Mouse (Mus musculus) left cerebral cortex, adult 18-20 months (tissue): Measurements from ENCODE around the gene Lin7a. TPM values are rescaled to one million over a fixed set of nuclear protein-coding genes. Genes with fewer than 3 reads are reported as not detected.
A peak's percentile ranks its signal among the peaks of the same experiment; 100 is the strongest.

Experiments used
- DNase-seq, 2 experiments: peaks; one replicate each; pipeline ENCODE4 v3.0.0; 2021 to 2022; ENCODE audit warnings: low spot score in 2 of 2, mixed read lengths in 1 of 2
- total RNA-seq, 2 experiments: library from RNA; stranded (reverse); gene quantifications; 2 replicates each; pipeline ENCODE4 v1.2.3; 2021

Gene Lin7a
- total RNA-seq, 2 experiments from 2014 or later: 56.0 to 57.7 TPM

DNA sequence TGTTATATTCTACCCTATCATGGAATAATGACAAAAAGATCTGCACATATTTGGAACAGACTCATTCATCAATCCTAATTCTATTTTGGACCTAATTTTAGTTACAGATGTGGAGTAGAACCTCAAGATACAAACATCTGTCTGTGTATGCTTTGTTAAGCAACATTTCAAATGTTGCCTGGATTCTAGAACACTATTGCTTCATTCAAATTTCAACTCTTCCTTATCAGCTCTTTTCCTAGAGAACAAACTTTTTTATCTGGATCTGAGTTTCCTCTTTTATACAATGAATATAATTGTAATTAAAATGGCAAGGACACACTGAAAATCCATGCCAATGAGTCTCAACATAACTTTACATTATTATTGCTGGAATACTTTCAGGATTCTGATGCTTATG, 43.8 kb downstream of the Lin7a start:
- DNase-seq: no peak

DNA sequence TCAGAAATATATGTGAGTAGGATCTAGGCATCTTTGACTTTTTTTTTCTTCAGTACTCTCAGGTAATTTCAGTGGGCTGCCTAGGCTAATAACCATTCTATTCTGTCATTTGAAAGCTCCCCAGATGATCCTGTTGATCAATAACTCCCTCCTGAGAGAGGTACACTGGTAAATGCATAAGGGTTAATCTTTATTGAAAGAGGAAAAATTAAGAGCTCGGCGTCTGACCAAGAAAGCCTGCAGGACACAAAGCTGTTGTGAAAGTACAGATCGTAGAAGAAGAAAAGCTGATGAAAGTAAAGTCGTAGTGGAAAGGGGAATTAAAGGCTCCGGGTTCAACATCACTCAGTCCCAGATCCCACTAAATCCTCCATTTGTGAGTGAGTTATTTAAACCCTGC, 44.2 kb downstream of the Lin7a start:
- DNase-seq: no peak

DNA sequence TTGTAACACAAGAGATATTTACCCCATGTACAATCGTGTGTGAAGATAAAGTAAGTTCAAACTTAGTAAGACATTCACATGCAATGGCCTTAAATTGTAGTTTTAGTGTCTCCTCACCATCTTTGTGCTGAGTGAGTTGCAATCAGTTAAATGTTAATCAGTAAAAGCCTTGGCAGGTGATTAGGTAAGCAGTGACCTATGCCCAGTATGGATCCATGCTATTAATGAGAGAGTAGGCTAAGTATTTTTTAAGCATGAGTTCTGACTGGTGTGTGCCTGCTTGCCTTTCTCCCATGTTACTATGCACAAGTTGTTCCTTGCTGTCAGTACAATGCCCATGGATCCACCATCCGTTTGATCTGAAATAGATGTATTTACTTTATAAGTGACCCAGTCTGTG, 44.6 kb downstream of the Lin7a start:
- DNase-seq: no peak

DNA sequence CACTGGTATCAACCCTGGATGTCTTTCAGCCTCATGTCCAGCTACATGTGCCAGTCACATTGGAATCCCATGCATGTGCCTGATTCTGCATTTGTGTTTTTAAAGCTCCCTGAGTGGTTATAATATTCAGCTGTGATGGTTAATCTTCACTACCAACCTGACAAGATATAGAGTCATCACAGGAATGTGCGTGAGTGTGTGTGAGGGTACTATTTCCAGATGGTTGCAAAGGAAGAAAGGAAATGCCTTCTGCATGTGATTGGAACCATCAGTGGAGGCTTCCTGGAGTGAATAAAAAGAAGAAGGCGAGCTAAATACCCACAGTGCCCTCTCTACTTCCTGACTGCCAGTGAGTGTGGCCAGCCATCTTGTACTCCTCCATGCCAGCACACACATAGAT, 48.2 kb downstream of the Lin7a start:
- no peak for DNase-seq

DNA sequence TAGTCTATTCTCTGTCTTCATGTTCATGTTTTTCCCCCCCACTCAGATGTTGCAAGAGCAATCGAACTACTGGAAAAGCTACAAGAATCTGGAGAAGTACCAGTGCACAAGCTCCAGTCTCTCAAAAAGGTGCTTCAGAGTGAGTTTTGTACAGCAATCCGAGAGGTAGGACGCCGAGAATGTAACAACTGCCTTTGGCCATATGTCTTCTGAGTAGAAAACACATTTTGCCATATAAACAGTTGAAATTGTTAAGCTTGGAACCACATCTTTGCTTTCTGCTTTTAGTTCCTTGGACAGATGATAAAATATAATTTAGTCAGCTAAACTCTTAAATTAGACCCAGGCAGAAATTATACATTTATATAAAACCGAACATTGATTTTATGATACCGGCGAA, 52.4 kb downstream of the Lin7a start:
- no peak for DNase-seq

DNA sequence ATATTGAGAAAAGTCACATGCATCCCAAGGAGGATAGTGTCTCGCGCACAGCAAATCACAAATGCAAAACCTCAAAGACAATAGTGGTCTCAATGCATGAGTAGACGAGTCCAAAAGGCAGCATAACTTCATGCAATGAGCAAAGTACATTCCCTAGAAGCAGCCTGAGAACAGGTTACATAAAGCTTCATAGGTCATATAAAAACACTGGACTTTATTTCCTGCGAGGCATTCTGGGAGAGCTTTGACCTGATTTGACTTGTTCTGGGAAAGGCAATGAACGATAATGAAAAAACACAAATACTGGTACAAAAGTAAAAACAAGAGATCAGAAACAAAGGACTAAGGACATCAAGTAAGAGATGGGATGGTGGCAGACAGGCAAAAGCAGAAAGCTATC, 54.1 kb downstream of the Lin7a start:
- DNase-seq: no peak

DNA sequence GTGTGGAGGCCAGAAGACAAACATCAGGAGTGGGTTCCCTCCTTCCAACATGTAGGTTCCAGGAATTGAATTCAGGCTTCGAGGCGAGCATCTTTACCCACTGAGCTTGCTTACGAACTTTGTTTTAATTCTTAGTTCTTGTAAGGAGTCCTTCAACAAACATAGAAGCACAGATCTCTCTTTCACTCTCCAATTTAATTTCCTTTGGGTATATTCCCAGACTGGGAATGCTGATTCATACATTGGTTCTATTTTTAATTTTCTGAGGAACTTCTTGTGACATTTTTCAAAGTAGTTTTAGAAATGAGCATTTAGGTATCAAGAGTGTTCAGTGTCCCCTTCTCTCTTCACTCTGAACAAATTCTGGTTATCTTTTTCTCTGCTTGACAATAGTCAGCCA, 68.0 kb downstream of the Lin7a start:
- DNase-seq: no peak

DNA sequence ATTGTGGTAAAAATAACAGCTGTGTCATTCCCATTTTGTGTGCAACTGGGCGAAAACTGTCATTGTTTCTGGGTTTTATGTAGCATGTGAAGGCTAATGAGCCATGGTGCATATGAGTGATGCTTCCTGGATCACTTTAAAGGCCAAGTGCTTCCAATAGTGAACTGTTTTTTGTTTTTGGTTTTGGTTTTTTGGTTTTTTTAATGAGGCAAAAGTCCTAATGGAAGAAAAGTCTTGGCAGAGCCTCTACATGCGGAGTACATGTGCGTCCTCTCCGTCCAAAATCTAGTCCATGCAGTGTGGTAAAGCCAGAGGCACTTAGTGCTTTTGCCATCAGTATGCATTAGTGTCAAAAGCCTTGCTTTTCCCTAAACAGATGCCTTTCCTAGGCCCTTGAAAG, 69.7 kb downstream of the Lin7a start:
- no peak for DNase-seq

DNA sequence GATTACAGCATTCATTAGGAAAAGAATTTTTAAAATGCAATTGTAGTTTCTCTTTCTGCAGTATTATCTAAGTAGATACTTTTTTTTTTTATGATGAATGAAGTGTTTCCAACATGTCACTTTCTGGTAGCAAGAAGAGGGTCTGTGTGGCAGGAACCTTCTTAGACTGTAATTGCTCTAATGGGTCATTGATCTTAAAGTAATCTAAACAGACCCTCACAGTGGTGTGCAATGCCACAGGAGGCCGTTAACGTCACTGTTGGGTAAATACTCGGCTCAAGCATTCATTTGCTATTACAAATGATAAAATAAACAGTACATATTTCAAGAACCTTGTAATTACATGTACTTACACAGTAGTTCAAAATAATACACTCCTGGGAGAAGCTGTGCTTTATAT, 72.7 kb downstream of the Lin7a start:
- no peak for DNase-seq

DNA sequence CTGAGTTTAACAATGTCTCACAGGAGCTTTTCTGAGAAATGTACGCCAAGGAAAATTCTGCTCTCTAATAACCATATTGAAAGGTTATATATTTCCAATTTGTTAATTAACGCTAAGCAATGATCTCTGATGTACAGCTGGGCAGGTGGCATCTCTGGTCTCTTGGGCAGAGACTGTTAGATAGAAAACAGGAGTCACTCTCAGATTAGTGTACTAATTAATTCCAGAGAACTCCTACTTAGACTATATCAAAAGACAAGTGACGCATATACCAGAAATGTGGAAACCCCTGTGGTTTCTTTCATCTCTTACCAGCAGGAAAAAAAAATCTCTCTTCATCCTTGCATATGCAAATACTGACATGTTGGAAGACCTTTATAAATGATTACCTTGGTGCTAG, 76.4 kb downstream of the Lin7a start:
- DNase-seq: no peak

DNA sequence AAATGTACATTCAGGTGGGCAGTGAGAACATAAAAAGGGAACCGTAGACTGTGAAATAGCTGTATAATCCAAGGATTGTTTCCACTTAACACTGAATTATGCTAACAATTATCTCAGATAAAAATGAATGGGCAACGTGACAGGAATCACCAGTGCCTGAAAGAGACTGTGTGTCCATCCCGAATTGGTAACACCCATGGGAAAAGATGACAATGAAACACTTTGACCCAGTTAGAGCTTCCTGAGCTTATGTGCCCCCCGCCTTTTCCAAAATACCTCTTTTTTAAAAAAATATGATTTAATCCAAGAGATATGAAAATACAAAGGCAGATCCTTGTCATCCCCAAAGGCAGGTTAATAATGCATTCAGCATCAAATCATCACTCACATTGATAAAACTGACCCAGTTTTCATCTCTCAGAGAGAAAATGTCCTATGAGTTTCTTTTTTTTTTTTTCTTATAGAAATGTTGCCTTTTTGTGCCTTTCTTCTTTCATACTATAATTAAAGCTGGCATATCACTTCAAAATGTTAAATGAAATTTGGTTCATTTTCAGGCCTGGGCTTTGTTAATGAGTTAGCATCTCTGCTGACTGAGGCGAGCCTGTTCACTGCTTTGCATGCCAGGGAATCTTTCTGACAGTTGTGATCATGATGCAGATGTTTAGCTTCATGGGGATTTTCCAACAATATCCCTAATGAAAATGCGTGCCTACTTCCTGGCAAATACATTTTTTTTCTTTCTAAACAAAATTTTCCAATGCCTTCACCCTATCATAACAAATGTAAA, 80.4 kb downstream of the Lin7a start:
- no peak for DNase-seq

DNA sequence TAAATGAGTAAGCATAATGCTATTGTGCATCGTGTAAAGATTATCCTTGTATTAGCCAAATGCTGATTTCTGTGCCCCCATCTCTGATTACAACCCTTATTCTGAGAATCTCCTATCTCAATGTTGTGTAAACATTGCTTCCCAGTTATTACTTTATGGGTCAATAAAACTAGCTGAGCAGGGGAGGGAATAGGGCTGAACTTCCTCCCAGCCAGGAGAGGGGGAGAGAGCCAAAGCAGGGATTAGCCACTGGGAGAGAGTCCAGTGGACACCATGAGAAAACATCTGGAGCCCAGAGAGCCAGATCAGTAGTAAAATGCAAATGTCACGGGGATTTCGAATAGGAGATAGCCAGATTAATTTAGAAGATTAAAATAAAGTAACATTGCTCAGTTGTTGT, 82.0 kb downstream of the Lin7a start:
- no peak for DNase-seq

DNA sequence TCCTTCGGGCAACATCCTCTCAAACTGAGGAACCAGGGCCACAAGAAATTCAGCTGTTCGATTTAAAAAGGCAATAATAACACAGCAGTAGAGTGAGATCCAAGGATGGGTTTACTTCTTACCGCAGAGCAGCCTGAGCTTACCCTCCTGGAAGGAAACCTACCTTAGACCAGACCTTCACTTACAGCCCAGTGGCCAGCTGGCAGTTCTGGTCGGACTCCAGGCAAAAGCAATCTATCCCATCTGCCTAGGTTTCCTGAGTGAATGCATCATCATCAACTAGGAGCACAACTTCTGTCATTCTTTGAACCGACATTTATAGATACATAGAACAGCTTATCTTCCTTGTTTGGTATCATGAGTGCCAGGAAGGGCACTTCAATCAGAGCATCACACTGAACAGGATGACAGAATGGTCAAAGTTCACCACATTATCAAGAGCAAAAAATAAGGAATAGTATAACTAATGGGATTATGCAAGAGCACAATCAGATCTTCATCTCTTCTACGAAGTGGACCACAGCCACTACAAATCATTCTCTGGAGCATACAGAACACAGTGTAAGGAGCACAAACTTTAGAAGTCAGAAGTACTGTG, 87.1 kb downstream of the Lin7a start:
- no peak for DNase-seq

DNA sequence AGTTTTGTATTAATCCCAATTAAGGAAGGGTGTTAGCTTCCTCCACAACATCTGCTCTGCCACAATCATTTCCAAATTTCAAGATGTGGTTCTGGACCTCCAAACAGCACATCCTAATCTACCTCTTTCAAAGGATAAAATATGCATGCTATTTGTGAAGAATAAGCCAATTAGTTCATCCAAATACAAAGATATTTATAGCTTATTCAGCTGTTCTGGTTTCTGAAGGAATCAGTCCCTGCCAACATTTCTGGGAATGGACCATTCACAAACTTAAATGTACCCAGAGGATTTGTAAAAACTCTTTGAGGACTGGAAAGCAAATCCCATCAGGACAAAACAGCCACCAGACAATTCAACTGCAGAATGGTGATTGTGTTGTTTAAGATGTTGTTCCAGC, 87.8 kb downstream of the Lin7a start:
- DNase-seq: no peak

DNA sequence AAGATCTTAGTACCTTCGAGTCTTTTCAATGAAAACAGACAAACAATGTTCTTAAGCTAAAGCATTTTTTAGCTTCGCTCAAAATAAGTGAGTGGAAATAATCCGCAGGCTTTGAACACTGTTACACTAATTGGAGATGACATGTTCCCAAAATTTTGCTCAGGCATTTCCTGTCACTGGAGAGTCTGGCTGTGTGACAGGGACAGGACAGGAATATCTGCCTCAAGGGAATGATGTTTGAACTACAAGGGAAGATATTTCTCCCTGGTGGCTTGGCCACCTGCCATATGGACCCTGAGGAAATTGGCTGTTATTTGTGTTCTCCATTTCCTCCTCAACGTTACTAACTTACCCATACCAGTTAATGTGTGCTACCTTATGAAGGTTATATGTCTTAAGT, 90.1 kb downstream of the Lin7a start:
- DNase-seq: no peak

DNA sequence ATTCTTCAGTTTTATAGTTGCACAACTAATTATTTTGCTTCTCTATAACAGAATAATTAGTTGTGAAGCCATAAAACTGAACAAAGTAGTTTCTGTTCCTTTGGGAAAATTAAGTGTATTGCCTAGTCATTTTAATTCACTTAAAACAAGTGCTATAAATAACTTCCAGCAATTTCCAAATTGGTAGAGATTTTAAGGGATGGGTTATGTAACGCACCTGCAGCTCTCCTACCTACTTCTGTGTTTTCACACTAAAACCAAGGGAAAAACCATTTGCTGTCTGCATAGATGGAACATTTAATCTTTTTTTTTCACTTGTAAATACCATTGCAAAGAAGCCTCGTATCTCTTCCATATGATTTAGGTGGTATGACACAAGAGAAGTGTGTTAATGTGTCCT, 90.5 kb downstream of the Lin7a start:
- DNase-seq: no peak

DNA sequence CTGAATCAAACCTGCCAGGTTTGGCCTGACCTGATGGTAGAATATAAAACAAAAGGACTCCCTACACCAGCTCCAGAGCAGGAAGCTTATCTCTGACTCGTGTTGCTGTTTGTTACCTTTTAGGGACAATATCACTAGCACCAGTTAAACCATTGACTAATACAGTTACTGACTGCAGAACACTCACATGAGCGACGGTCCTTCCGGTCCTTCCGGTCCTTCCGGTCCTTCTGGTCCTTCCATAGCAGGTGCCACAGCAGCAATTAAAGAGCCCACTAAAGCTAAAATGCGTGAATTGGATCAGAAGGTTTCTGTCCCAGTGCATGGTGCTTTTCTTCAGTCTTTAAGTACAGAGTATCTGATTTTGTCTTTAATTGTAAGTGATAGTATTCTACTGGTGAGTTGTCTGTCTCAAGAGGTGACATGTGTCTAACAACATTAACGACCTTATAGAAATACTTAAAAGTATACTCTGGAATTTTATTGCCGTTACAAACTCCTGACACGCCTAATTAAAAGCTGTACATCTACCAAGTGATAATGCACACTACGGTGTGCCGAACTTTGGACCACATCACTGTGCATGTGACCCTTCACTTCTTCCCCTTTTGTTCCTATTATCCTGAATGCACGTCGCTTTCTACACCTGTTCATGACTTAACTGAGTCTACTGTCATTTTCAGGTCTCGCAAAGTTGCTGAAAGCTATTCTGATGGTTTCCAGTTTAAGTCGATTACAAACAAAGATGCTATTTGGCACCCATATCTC, 91.7 kb downstream of the Lin7a start:
- DNase-seq: no peak

DNA sequence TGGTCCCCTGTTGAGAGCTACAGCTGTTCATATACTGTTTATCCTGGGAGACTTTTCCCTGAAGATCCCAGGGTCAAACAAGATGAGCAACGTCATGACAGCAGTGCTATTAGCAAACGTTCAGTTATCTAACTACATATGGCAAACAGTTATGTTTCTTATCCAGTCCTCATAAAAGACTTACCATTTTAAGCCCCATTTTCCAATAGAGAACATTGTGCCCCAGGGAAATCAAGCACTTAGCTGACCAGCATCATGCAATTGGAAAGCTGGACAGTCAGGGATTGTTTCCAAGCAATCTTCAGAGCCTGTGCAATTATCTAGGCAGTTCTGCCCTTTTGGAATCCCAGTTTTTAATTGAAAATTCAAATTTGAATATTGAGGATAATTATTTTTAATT, 105.7 kb downstream of the Lin7a start:
- no peak for DNase-seq

DNA sequence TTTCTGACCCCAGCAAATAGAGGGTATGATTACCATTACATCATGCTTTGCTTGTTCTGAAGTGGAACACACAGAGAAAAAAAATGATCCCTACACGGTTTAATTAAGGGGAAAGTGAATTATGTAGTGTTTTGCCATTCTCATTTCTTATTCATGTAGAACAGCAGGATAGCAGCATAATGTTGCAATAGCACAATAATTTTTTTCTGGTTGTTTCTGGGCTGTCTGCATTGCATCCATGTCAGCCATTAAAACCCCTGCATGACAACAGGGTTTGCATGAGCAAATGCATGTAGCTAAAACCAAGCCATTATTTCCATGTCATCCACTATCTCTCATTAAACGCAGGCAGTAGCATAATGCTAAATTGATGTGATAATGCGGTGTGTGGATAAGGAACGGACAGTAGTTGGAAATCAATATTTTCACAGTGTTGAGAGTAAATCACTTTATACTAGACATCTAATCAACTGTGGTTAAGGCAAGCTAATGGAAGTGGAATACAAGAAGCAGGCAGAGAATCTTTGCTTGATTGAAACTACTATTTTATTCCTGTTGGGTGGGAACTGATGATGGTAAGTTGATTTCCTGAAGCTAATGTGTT, 109.8 kb downstream of the Lin7a start:
- DNase-seq: no peak

DNA sequence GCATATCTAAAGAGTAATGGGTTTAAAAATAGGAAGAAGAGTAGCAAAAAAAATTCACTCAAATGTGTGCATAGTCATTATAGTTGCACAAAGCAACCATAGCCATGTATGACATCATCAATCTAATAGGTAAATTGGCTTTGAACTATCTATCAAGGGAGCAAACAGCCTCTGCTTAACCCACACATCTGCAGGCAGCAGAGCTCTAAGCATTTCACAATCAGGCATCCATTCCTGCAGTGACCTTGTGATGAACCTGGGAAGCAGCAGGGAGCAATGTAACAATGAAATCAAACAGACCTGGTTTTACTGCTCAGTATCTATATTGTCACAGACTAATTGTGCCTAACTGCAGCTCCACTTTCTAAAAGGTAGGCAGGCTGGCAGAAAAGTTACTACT, 112.3 kb downstream of the Lin7a start:
- DNase-seq: no peak

DNA sequence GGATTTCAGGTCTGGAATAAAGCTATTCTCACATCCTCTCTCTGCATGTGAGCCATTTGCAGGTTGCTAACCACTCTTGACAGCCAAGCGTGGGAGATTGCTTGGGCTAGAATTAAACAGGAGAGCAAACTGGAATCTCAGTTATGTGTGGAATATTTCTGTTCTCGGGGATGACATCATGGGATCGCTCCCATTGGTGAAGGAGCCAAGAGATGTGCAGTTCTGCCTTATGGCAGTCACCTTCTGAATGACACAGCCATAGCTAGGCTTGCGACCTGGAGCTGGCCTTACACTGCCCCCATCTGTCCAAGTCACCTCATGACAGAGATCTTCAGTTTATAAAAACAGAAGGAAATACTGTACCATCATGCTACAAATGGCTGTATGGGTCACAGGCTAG, 118.0 kb downstream of the Lin7a start:
- DNase-seq: peak; percentile 67 to 69

DNA sequence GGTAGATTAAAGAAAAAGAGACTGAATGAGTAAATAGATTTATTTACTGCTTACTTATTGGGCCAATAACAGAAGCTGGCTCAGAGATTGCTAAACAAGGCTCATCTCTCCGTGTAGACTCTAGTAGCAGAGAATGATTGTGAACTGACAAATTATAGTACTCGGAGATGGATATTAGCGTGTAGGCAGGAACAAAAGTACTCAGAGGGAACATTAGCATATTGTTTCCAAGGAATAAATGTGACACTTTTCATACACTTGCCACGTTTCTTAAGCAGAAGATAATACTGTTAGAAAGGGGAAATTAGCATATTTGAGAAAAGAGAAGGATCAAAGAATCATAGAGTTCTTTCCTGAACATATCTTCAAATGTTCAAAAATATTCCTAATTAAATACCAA, 133.9 kb downstream of the Lin7a start:
- DNase-seq: no peak
